Mouse (Mus musculus) E14TG2a.4 (cell line): ENCODE data around the gene Rbbp6.

Source experiments
- CTCF ChIP-seq: conservative IDR thresholded peaks from 2 replicates; pipeline ENCODE4 v1.5.1; 2014; ENCODE audit warnings: low read length
- NANOG ChIP-seq: IDR thresholded peaks from 2 replicates; pipeline ENCODE4 v1.6.1; 2014; ENCODE audit warnings: borderline replicate concordance, low read length, mixed read lengths
- POU5F1 ChIP-seq: IDR thresholded peaks from 2 replicates; pipeline ENCODE4 v1.6.1; 2014; ENCODE audit warnings: low read length, borderline replicate concordance

DNA sequence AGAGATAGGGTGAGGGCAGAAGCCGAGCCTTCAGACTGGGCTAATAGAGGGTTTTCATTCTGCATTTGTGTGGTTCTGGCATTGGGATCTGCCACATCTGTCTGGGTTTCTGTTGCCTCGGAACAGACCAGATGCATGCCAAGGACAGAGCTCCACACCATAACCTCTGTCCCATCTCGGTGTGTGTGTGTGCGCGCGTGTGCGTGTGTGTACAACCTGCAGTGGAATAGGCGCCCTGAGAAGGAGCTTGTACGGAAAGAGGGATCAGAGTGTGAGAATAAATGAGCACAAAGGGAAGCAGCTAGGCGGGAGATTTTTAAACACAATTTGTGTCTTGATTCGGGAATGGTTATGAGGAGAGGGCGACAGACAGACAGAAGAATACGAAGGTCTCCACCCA, 64.8 kb downstream of the Rbbp6 start:
- TF ChIP-seq CTCF (no peak), POU5F1 (no peak), NANOG (no peak)
